Mouse (Mus musculus): Measurements from ENCODE around the gene Mob3c.

Gene Mob3c

DNA sequence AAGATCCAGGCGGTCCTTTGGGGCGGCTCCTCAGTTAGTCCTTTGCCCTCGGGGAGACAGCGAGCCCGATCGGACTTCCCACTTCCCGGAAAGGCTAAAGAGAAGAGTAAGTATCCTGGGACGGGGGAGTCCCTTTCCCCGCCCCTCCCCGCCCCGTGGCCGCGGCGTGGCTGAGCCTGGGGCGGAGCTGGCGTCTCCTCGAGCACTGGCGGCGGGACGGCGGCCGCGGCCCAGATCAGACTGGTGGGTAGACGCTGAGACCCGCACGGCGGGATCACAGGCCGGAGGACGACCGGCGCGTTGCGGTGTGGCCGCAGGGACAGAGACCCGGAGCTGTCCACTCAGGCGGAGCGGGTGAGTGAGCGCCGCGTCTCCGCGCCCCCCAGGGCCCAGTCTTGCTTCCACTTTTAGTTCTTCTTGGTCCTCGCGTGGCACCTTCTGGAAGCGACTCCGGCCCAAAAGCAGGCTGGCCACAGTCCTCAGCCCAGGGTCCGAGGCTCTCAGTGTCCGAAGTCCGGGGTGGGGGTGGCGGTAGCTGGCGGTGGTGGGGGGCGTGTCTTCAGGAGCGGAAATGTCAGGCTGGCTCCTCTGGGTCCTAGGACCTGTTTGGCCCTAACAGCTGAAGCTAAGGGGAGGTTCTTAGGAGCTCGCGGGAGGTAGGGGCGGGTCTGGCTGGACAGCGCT lies at the start of gene Mob3c:
Gene Mob3c, plus strand, starts transcription at position 205 of the 684 bp plus-strand sequence.
- no peak for DNase-seq (ENCODE audit: low spot score)

DNA sequence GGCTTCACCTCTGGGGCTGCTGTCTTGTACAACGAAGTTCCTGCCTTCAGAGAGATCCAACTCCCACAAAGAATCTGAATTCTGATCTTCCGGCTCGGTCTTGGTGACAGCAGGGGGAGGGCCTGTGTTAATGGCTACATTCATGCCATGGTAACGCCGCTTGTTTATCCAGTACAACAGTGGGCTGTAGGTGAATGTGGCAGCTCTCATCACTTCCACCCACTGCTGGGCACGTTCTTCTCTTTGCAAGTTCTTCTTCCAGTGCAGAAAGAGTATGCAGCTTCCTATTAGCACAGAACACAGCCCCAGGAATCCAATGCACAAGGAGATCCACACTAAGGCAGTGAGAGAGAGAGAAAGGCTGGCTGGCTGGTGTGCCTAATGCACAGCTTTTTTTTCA lies 47.6 kb upstream of the Mob3c start:
- no peak for DNase-seq (ENCODE audit: low spot score)

DNA sequence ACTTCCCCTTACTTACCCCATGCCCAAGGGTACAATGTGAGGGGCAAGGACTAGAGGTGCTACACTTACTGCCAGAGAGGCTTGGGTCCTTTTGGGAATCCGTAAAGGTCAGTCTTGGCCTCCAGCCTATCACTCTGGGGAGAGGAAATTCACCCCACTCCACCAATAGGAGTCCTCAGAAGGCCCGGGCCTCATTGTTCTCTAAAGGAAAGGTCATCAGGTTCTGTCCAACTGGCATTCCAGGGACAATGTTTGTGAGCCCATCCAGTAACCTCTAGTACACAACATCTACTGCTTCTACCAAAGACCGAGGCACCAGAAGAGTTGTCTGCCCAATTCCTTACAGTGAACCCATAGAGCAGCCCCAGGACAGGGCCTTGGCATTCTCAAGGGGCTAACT lies 47.0 kb upstream of the Mob3c start, which contains the start of gene Tex38:
Gene Tex38, minus strand, starts transcription at position 101 of the 400 bp plus-strand sequence.
- DNase-seq (ENCODE audit: low spot score): no peak

DNA sequence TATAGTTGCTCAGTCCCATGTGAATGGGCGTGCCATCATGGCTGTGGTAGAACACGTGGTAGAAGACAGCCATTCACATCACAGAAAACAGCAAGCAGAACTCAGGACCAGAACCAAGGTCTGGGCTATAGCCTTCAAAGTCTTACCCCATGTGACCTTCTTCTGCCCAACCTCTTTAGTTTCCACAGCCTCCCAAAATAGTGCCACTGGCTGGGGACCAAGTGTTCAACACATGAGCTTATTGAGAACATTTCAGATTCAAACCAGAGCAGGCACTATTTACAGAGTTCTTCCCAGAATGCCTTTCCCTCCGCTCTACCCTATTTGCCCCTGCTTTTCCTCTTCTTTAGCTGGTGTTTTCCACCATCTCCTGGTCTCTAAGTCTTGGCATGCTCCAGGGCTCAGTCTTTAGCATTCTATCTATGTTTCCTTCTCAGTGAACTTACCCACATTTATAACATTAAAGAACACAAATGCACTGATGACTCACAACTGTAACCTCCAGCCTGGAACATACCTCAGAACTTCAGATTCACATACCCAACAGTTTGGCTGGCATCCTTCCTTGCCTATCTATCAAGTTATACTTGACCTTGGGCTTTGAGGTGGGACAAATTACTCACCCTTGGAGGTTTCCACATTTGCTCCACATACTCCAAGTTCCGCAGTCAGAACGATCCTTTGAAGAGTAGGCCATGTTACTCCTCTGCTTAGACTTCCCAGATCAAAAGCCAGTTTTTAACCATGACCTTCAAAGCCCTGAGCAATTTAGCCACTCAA lies 45.7 kb upstream of the Mob3c start:
- DNase-seq (ENCODE audit: low spot score): no peak

DNA sequence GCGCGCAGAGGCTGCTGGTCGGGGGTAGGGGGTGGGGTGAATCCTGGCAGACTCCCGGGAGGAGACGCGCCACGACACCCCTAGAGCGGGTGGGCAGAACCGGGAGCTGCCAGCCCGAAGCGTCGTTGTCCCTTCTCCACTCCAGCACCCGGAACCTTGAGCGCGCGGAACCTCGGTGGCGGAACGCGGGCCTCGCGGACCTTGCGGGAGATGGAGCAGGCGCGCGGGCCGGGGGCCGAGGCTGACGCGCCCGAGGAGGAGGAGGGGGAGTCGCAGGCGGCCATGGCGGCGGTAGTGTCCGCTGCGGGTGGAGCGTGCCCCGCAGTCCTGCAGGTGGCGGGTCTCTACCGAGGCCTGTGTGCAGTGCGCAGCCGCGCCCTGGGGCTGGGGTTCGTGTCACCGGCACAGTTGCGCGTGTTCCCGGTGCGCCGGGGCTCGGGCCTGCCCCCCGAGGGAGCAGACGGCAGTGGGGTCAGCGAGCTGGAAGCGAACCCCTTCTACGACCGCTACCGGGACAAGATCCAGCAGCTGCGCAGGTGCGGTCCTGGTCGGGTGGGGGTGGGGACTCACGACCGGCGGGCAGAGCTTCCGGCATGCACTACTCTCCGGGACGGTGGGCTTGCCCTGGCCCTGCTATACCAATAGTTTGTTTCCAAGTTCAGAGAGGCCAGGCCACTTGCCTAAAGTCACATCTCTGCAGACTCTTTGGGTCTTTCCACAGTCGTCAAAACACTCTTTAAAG lies 43.0 kb upstream of the Mob3c start, which contains the start of gene Atpaf1:
Gene Atpaf1, plus strand, starts transcription at position 44 of the 742 bp plus-strand sequence.
- peak; percentile 47 for DNase-seq (ENCODE audit: low spot score)

DNA sequence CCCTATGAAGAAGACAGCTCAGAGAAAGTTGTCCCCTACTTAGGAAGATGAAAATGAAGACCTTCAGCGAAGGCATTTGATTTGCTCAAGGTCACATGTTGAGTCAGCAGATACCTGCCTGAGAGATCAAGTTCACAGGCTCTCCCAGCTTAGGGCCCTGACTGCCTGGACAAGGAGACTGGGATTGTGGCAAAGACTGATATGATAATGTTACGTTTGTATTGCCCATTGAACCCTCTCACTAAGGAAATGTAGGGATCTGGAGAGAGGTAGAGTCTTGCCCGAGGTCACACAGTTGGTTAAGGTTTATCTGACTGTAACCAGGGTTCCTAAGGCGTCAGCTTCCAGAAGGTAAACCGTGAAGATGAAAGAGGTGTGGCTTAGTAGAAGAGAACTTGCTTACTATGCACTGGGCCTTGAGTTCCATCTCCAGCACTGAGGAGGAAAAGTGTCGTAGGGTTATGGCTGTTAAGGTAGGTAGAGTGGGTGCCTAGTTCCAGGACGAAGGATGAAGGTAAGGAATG lies 42.3 kb upstream of the Mob3c start:
- no peak for DNase-seq (ENCODE audit: low spot score)

DNA sequence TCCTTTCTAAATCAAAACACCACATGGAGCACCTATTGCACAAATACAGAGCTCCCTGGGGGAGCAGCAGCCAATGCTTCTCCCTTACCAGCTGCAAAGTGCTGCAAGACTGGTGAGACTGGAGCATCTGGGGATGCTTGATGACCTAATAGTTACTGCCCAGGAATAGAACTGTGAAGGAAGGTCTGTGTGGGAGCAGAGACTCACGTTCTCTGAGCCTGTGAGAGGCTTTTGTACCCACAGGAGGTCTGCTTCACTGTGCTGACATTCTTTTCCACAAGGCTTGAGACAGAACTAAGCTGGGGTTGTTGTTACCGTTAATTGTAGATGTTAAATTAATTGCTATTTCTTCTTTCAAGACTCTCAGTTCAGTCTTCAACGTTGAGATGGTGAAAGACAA lies 37.0 kb upstream of the Mob3c start:
- peak; percentile 25 for DNase-seq (ENCODE audit: low spot score)

DNA sequence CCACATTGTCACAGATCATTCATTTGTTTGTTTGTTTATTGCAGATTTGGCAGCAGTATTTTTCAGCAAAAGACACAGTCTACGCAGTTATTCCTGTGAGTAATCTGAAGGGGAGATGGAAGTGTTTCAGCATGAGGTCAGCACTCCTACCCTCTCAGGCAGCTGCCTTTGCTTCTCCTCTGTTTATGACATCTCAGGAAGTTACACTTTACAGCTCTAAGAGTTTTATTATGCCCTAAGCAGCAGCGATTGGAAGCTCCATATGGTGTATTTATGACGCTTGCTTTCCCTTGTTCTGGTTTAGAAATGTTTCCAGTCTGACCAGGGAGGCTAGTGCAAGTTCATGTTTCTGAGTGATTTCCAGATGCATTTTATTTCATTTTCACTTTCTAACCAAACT lies 32.5 kb upstream of the Mob3c start:
- DNase-seq (ENCODE audit: low spot score): no peak

DNA sequence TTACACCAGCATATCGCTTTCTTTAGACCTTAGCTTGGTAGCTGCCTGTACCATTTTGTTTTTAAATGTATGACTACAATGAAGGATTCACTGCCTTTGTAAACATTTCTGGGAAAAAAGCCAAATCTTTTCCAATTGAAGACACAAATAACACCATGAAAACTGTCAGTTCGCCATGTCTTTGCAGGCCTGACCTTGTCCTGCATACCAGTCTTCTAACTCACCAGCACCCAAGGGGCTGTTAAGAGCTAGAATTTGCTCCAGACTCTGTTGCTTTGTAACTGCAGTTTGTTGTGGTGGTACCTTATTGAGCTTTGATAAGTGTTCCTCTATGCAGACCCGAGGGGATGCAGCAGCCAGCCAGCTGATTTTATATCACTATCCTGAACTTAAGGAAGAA lies 27.9 kb upstream of the Mob3c start:
- no peak for DNase-seq (ENCODE audit: low spot score)

DNA sequence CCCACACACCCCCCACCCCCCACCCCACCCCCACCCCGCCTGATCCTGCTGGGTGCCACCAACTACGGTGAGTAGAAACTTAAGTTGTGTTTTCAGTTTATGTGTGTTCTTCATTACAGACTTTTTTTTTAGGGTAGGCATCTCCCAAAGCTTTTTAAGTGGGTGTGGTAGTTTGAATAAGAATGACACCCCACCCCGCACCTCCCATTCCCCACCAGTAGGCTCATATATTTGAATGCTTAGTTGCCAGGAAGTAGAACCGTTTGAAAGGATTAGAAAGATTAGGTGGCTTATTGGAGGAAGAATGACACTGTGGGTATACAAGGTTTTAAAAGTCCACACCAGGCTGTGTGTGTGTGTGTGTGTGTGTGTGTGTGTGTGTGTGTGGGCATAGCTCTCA lies 15.6 kb upstream of the Mob3c start:
- DNase-seq (ENCODE audit: low spot score): no peak

DNA sequence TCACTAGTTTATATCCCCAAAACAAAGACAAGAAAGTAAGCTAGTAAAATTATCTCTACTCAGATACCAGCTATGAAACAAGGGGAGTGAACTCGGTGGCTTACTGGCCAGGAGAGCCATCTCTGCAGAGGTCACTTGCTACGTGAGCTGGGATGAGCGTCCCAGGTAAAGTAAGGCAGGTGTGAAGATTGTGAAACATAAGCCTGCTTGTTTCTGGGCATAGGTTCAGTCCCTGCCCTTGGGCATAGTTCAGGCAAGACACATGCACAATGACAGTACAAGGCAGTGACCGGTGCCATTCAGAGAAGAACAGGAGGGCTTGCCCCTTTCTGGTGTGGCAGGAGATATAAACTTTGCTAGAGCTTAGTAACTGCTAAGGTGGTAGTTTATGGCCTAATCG lies 12.3 kb upstream of the Mob3c start:
- no peak for DNase-seq (ENCODE audit: low spot score)

DNA sequence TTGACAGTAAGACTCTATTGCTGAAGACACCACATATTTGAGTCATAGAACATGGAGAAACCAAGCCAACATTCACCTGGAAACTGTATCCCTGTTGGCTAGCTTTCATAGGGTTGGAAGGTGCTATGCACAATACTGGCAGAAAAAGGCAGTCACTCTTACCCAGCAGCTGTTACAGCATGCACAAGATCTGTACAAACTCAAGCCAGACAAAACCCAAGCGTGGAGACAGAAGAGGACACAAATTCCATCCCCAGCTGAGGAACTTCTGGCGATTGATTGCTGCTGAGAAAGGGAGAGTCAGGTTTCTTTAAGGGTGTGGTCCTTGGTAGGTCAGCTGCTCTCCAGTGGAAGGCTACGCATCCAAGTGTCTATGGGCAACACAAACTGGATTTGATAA lies 7.7 kb upstream of the Mob3c start:
- DNase-seq (ENCODE audit: low spot score): no peak

DNA sequence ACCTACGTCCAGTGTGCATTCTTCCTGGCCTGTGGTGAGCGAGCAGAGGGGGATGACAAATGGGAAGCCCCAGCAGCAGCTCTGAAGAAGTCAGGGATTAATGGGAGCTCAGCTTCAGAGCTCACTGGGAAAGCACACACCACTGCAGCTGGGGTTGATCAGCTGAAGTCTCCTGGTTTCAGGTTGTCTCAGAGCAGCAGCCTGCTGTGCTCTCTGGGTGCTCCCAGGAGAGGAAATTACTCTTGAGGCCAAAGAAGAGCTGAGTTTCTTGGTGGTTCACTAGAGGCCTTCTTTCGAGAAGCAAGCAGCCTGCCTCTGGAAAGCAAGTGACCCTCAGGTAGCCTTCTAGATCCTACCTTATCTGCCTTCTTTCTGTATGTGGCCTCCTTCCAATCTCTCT lies 6.9 kb upstream of the Mob3c start:
- no peak for DNase-seq (ENCODE audit: low spot score)

DNA sequence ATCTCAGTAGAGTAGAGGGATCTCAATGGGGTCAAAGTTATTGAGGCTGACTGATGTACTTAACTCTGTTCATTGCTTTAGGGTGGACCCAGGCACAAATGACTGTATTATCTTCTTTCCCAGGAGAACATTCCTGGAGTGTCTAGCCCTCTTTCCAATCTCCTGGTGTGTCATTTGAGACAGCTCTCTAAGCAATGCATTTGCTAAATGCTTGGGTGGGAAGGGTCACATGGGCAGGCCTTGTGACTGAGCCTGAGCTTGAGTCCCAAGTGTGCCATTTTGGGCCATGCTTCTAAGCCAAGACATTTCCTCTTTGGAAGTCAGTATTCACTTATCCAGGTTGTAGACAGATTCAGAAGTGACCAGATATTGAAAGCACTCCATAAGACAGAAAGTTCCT lies 6.5 kb upstream of the Mob3c start:
- no peak for DNase-seq (ENCODE audit: low spot score)

DNA sequence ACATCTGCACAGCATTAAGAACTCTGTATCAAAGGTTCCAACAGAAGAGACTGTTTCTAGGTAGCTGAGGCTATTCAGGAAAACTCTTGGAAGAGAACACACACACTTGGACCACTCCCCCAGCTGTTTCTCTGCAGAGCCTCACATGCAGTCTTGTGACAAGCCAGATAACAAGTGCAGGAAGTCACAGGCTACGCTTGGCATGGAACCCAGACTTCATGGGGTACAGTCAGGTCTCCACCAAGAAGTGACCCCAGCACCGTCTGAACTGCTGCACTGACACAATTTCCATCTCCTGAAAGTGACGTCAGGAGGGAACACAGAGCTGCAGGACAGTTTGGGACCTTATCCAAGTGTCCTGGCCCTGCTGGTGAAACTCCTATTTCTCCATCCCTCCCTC lies 6.0 kb upstream of the Mob3c start:
- DNase-seq (ENCODE audit: low spot score): no peak

DNA sequence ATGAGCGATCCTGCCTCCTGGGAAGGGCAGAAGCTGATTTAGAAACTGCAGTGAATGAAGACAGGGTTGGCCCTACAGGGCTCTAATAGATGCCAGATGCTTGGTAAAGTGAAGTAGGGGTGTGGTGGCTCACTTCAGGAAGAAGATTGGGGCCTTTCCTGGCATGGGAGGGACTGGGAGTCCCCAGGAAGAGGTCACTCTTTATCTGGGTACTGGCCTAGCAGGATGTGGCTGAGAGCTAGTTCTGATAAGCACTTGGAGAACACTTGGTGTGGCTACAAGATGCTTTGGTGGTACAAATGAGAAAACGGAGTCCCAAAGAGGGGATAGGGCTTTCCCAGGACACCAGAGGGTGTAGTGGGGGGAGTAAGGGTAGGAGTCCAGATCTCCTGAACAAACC lies 3.7 kb upstream of the Mob3c start:
- no peak for DNase-seq (ENCODE audit: low spot score)

DNA sequence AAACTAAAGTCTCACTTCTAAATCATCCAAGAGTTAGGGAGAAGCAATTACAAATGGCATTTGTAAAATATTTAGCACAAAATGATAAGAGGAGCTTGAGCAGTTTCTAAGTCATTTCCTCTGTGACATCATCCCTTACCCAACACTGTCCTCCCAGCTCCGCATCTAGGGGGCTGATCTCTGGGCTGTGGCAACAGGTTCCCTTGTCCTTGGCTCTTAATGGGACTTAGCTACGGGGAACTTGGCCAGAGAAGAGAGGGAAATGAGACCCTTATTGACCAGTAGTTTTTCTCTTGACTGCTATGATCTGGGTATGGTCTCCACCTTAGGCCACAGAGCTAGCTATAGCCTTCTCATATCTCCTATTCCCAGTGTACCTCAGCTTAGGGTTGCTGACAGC lies 2.6 kb upstream of the Mob3c start:
- DNase-seq (ENCODE audit: low spot score): no peak

DNA sequence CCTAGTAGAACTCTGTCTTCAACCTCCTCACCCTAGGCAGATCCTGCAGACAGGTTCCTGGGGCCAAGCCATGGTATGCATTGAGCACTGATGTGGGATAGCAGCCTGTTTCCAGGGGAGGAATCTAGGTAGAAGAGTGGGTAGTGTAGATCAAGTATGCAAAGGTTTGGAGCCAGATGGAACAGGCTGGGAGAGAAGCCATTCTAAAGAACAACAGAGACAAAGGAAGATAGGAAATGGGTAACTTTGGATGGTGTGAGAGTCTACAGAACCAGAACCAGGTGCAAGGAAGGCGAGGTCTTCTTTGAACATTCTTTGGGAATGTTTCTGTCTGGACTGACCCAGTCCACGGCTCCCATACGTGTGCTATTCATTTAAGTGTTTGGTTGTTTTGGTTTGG lies 826 bp upstream of the Mob3c start:
- DNase-seq (ENCODE audit: low spot score): no peak

DNA sequence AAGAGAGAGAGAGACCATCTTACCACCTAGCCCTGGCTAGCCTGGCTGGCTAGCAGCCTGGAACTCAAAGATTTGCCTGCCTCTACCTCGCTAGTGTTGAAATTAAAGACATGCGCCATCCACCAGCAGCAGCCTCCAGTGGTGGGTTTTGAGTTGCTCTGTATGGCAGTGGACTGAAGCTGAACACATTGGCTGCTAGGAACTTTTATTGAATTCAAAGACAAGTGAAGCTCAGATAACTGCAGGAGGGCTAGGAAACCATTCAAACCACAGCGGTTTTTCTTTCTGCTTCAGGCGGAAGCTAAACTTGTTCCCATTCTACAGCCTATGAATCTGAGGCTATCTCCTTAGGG lies 381 bp upstream of the Mob3c start:
- DNase-seq (ENCODE audit: low spot score): no peak

DNA sequence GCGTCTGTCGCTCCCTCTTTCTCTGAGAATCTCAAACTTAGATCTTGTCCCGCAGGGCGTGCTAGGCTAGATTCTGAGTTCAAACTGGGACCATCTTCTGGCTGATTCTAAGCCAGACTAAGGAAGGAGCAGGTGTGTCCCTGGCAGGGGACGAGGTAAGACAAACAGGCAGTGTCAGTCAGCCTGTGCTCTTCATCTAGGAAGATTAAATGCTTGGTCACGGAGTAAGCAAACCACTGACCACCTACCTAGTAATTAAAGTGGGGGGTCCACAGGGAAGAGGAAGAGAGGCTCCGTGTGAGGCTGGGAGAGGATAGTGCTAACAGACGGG lies 645 bp downstream of the Mob3c start:
- DNase-seq (ENCODE audit: low spot score): no peak

DNA sequence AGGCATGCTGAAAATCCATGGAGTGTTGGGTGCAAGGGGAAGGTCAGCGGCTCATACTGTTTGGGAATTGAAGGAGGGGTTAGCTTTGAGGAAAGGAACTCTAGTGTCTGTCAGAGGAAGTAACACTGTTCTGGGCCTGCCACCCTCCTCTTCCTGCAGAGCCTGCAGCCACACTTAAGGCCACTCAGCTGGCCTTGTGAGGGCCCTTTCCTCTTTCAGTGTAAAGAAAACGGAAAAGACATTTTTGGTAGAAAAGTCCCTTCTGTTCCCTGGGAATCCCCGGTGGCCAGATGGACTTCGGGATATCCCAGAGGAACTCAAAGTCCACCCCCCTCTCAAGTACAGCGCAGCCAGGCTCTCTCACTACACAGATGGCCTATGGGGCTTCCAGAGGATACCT lies 2.6 kb downstream of the Mob3c start:
- no peak for DNase-seq (ENCODE audit: low spot score)

DNA sequence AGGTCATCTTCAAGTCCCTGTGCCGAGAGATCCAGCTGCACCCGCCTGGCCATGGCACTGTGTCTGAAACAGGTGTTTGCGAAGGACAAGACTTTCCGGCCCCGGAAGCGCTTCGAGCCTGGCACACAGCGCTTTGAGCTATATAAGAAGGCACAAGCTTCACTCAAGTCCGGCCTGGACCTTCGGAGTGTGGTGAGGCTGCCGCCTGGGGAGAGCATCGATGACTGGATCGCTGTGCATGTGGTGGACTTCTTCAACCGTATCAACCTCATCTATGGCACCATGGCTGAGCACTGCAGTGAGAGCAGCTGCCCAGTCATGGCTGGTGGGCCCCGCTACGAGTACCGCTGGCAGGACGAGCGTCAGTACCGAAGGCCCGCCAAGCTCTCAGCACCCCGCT lies 3.3 kb downstream of the Mob3c start:
- no peak for DNase-seq (ENCODE audit: low spot score)

DNA sequence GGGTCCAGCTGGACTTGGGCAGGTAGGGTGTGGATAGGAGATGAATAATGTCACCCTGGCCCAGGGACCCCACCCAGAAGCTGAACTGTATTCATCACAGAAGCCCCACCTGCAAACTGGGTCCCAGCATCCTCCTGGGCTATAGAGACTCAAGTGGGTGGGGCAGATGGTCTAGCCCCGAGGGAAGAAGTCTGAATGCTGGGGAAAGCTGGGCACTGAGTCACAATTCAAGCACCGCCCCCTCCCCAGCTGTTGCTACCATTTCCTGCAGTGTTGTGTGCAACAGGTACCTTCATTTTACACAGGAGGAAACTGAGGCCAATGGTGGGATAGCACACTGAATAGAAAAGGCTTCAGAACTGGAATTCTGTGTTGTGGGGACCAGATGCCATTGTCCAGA lies 4.1 kb downstream of the Mob3c start:
- no peak for DNase-seq (ENCODE audit: low spot score)

Data from left cerebral cortex, adult 11 months (tissue).